Mouse (Mus musculus): ENCODE measurements around the gene Shank1. TPM values are rescaled to one million over a fixed set of nuclear protein-coding genes. Genes with fewer than 3 reads are reported as not detected.
A peak's percentile ranks its signal among the peaks of the same experiment; 100 is the strongest.

Shank1 gene
- polyA plus RNA-seq, 1 experiment, result not detected

GRCm38 (mm10) chr7:44383980-44384715, 74.1 kb downstream of the Shank1 start, which contains the start of gene Syt3:
TSS of gene Syt3 (plus strand) at chr7:44384102.
- Histone ChIP-seq H3K4me3 (ENCODE audit: insufficient read depth, low read length) (peak within 1 kb of the TSS; percentile 49), H3K4me1 (ENCODE audit: control insufficient read depth, insufficient read depth, low read length) (peaks cover 3% of the 10 kb centered on the region; the same call in 1 of the 2 replicates), H3K27ac (ENCODE audit: insufficient read depth, low read depth, low read length) (no peak within 1 kb of the TSS)
- no peak for TF ChIP-seq CTCF (IDR thresholded peaks at IDR 0.05; ENCODE audit: low read depth, low read length)

- Histone ChIP-seq H3K27ac (ENCODE audit: insufficient read depth, low read depth, low read length) (no peak overlapping the region), H3K4me3 (ENCODE audit: insufficient read depth, low read length) (peak overlapping the region; percentile 49), H3K4me1 (ENCODE audit: control insufficient read depth, insufficient read depth, low read length) (no peaks in the 10 kb centered on the region)
- TF ChIP-seq CTCF (IDR thresholded peaks at IDR 0.05; ENCODE audit: low read depth, low read length), result no peak
Measured at GRCm38 (mm10) chr7:44384716-44385059, 74.6 kb downstream of the Shank1 start.

DNA sequence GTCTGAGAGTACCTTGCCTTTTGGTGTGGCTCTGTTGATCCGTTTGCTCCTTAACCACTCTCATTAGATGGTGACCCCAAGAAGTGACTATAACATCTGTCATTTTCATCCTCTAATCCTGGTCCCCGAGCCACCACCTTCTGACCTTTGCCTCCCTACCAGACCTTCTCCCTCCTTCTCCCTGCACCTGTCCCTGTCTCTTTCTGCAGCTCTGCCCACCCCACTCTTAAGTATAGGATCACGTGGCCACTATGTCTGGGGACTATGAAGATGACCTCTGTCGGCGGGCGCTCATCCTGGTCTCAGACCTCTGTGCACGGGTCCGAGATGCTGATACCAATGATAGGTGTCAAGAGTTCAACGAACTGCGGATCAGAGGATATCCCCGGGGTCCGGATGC, 75.7 kb downstream of the Shank1 start, which contains the start of gene 1700008O03Rik:
Gene 1700008O03Rik (minus strand): TSS at position 101 of the 400 bp plus-strand sequence.
- H3K27ac ChIP-seq (ENCODE audit: insufficient read depth, low read depth, low read length), result no peak within 1 kb of the TSS
- peak within 1 kb of the TSS; percentile 49 for H3K4me3 ChIP-seq (ENCODE audit: insufficient read depth, low read length)
- no peaks in the 10 kb centered on the region for H3K4me1 ChIP-seq (ENCODE audit: control insufficient read depth, insufficient read depth, low read length)
- TF ChIP-seq CTCF (IDR thresholded peaks at IDR 0.05; ENCODE audit: low read depth, low read length) (no peak), POLR2A (IDR thresholded peaks at IDR 0.05; ENCODE audit: borderline replicate concordance, low read depth, low read length) (no peak)

DNA sequence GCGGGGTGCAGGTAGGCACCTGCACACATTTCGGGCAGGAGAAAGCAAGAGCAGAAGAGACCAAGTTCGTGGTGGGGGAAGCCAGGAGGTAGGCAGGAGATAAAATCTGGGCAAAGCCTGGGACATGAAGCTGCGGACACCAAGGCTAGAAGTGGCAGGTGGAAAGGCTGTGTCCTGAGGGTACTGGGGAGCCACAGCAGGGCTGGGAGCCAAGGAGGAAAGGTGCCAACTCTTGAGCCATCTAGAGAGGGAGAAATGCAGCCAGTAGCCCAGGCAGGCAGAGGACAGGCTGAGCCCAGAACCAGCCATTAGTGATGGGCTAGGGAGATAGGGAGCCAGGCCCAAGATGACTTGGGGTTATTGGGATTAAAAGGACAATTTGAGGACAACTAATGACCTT, 81.8 kb downstream of the Shank1 start:
- TF ChIP-seq POLR2A (IDR thresholded peaks at IDR 0.05; ENCODE audit: borderline replicate concordance, low read depth, low read length) (no peak), CTCF (IDR thresholded peaks at IDR 0.05; ENCODE audit: low read depth, low read length) (no peak)
- no peak overlapping the region for H3K27ac ChIP-seq (ENCODE audit: insufficient read depth, low read depth, low read length)

DNA sequence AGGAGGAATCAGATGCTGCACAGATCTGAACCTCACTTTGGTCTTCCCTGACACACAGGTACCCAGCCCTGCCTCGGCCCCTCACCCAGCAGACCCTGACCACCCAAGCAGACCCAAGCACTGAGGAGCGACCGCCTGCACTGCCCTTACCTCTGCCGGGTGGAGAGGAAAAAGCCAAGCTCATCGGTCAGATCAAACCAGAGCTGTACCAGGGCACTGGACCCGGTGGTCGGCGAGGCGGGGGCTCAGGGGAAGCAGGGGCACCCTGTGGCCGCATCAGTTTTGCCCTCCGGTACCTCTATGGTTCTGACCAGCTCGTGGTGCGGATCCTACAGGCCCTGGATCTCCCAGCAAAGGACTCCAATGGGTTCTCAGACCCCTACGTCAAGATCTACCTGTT, 82.3 kb downstream of the Shank1 start:
- Histone ChIP-seq H3K4me1 (ENCODE audit: control insufficient read depth, insufficient read depth, low read length) (no peaks in the 10 kb centered on the region), H3K27ac (ENCODE audit: insufficient read depth, low read depth, low read length) (no peak overlapping the region), H3K4me3 (ENCODE audit: insufficient read depth, low read length) (no peak overlapping the region)
- TF ChIP-seq POLR2A (IDR thresholded peaks at IDR 0.05; ENCODE audit: borderline replicate concordance, low read depth, low read length) (no peak), CTCF (IDR thresholded peaks at IDR 0.05; ENCODE audit: low read depth, low read length) (no peak)

More for the DNA sequence above, 81.8 kb downstream of the Shank1 start:
- Histone ChIP-seq H3K4me1 (ENCODE audit: control insufficient read depth, insufficient read depth, low read length) (no peaks in the 10 kb centered on the region), H3K4me3 (ENCODE audit: insufficient read depth, low read length) (no peak overlapping the region)

DNA sequence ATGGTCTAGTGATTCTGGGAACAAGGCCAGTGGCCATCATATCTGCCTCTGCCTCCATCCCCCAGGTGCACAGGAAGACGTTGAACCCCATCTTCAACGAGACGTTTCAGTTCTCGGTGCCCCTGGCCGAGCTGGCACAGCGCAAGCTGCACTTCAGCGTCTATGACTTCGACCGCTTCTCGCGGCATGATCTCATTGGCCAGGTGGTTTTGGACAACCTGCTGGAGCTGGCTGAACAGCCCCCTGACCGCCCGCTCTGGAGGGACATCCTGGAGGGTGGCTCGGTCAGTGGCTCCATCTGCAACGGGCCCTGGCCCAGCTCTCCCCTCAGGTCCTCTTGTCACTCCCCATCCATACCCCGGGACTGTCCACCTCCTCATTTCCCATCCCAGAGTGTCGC, 83.2 kb downstream of the Shank1 start:
- TF ChIP-seq CTCF (IDR thresholded peaks at IDR 0.05; ENCODE audit: low read depth, low read length), result no peak
- TF ChIP-seq POLR2A (IDR thresholded peaks at IDR 0.05; ENCODE audit: borderline replicate concordance, low read depth, low read length), result no peak
- Histone ChIP-seq H3K4me1 (ENCODE audit: control insufficient read depth, insufficient read depth, low read length) (no peaks in the 10 kb centered on the region), H3K27ac (ENCODE audit: insufficient read depth, low read depth, low read length) (no peak overlapping the region), H3K4me3 (ENCODE audit: insufficient read depth, low read length) (no peak overlapping the region)

DNA sequence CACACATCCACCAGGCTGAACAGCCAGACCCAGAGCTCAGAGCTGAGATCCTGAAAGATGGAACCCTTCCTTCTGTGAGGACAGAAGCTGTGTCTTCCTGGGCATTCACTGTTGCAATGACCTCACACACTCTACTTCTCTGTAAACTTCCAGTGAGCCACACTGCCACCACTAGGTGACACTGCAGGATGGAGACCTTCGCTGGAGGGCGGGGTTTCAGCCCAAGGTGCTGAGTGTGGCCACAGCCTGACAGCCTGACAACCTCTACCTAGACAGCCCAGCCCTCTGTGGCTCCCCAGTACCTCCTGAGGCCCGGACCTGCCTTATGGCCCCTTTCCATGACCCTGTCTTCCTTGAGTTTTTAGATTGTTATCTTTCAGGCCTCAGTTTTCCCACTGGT, 88.5 kb downstream of the Shank1 start:
- H3K27ac ChIP-seq (ENCODE audit: insufficient read depth, low read depth, low read length), result no peak overlapping the region
- TF ChIP-seq POLR2A (IDR thresholded peaks at IDR 0.05; ENCODE audit: borderline replicate concordance, low read depth, low read length) (no peak), CTCF (IDR thresholded peaks at IDR 0.05; ENCODE audit: low read depth, low read length) (peak; percentile 53)
- H3K4me1 ChIP-seq (ENCODE audit: control insufficient read depth, insufficient read depth, low read length), result peaks cover 9% of the 10 kb centered on the region
- no peak overlapping the region for H3K4me3 ChIP-seq (ENCODE audit: insufficient read depth, low read length)

GRCm38 (mm10) chr7:44401673-44402072, 91.6 kb downstream of the Shank1 start:
- Histone ChIP-seq H3K27ac (ENCODE audit: insufficient read depth, low read depth, low read length) (no peak overlapping the region), H3K4me3 (ENCODE audit: insufficient read depth, low read length) (no peak overlapping the region), H3K4me1 (ENCODE audit: control insufficient read depth, insufficient read depth, low read length) (peaks cover 11% of the 10 kb centered on the region)
- TF ChIP-seq POLR2A (IDR thresholded peaks at IDR 0.05; ENCODE audit: borderline replicate concordance, low read depth, low read length) (no peak), CTCF (IDR thresholded peaks at IDR 0.05; ENCODE audit: low read depth, low read length) (no peak)

DNA sequence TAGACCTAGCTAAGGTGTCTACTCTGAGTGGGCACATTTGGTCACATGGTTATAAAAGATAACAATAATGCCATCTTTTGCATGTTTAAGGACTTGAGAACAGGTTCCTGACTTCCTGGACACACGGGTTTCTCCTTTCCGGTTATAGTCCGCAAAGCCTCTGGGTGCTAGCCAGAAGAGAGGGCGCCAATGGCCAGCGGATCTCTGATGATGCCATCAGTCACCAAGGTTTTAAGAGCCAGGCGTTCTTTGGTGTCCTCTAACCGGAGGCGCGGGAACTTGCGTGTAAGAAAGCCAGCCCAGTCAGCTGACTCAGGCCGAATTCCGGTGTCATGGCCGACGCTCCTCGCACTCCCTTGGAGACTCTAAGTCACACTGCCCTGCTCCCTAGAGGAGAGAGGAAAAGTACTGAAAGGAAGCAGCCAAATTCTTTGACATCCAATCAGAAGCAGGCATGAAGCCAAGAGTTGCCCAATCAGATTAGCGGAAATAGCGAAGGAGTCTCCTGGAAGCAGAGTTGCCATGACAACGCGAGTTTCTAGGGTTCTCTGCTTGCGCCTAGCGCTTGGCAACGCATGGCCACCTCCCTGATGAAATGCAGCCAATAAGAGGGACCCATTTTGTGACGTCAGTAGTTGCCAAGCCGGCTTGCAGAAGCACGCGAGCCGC, 95.4 kb downstream of the Shank1 start:
- Histone ChIP-seq H3K27ac (ENCODE audit: insufficient read depth, low read depth, low read length) (peak overlapping the region; percentile 13; the same call in 1 of the 2 replicates), H3K4me1 (ENCODE audit: control insufficient read depth, insufficient read depth, low read length) (peaks cover 11% of the 10 kb centered on the region), H3K4me3 (ENCODE audit: insufficient read depth, low read length) (peak overlapping the region; percentile 33)
- TF ChIP-seq CTCF (IDR thresholded peaks at IDR 0.05; ENCODE audit: low read depth, low read length), result no peak
- TF ChIP-seq POLR2A (IDR thresholded peaks at IDR 0.05; ENCODE audit: borderline replicate concordance, low read depth, low read length), result no peak

- peaks cover 10% of the 10 kb centered on the region for H3K4me1 ChIP-seq (ENCODE audit: control insufficient read depth, insufficient read depth, low read length)
- no peak overlapping the region for H3K27ac ChIP-seq (ENCODE audit: insufficient read depth, low read depth, low read length)
- peak overlapping the region; percentile 33 for H3K4me3 ChIP-seq (ENCODE audit: insufficient read depth, low read length)
- TF ChIP-seq CTCF (IDR thresholded peaks at IDR 0.05; ENCODE audit: low read depth, low read length) (no peak), POLR2A (IDR thresholded peaks at IDR 0.05; ENCODE audit: borderline replicate concordance, low read depth, low read length) (no peak)
Measured at GRCm38 (mm10) chr7:44406015-44406355, 95.9 kb downstream of the Shank1 start.

Other genes starting within 250 kb of the Shank1 start
- gene Klk1b21, start 207.9 kb upstream of the Shank1 start, polyA plus RNA-seq (2012; ENCODE audit: insufficient read depth, insufficient read length, missing spikeins), result not detected in 2 replicates
- not detected in 2 replicates for gene Klk1b22, start 197.6 kb upstream of the Shank1 start, polyA plus RNA-seq (2012; ENCODE audit: insufficient read depth, insufficient read length, missing spikeins)
- gene Klk1b16, start 173.5 kb upstream of the Shank1 start, polyA plus RNA-seq (2012; ENCODE audit: insufficient read depth, insufficient read length, missing spikeins), result not detected in 2 replicates
- not detected in 2 replicates for gene Klk1b24, start 122.0 kb upstream of the Shank1 start, polyA plus RNA-seq (2012; ENCODE audit: insufficient read depth, insufficient read length, missing spikeins)
- not detected in 2 replicates for gene Klk1b3, start 112.1 kb upstream of the Shank1 start, polyA plus RNA-seq (2012; ENCODE audit: insufficient read depth, insufficient read length, missing spikeins)
- not detected in 2 replicates for gene Klk1b4, start 102.8 kb upstream of the Shank1 start, polyA plus RNA-seq (2012; ENCODE audit: insufficient read depth, insufficient read length, missing spikeins)
- gene Klk1b5, start 94.3 kb upstream of the Shank1 start, polyA plus RNA-seq (2012; ENCODE audit: insufficient read depth, insufficient read length, missing spikeins), result not detected in 2 replicates
- not detected in 2 replicates for gene Klk1, start 84.9 kb upstream of the Shank1 start, polyA plus RNA-seq (2012; ENCODE audit: insufficient read depth, insufficient read length, missing spikeins)
- not detected in 2 replicates for gene Gm36864, start 74.1 kb upstream of the Shank1 start, polyA plus RNA-seq (2012; ENCODE audit: insufficient read depth, insufficient read length, missing spikeins)
- gene 1700028J19Rik, start 63.6 kb upstream of the Shank1 start, polyA plus RNA-seq (2012; ENCODE audit: insufficient read depth, insufficient read length, missing spikeins), result 1.0 and 1.6 TPM in 2 replicates
- gene 2410002F23Rik, start 63.5 kb upstream of the Shank1 start, polyA plus RNA-seq (2012; ENCODE audit: insufficient read depth, insufficient read length, missing spikeins), result 18.4 and 21.7 TPM in 2 replicates
- gene Acp4, start 52.9 kb upstream of the Shank1 start, polyA plus RNA-seq (2012; ENCODE audit: insufficient read depth, insufficient read length, missing spikeins), result not detected in 2 replicates
- gene Gm15517, start 48.8 kb upstream of the Shank1 start, polyA plus RNA-seq (2012; ENCODE audit: insufficient read depth, insufficient read length, missing spikeins), result not detected in 2 replicates
- gene Clec11a, start 3.4 kb upstream of the Shank1 start, polyA plus RNA-seq (2012; ENCODE audit: insufficient read depth, insufficient read length, missing spikeins), result 0.19 TPM in 1 of 2 replicates, not detected in the other
- 0.62 and 0.89 TPM in 2 replicates for gene Syt3, start 73.8 kb downstream of the Shank1 start, polyA plus RNA-seq (2012; ENCODE audit: insufficient read depth, insufficient read length, missing spikeins)
- gene 1700008O03Rik, start 75.6 kb downstream of the Shank1 start, polyA plus RNA-seq (2012; ENCODE audit: insufficient read depth, insufficient read length, missing spikeins), result 1.2 TPM in 1 of 2 replicates, not detected in the other
- gene Lrrc4b, start 118.8 kb downstream of the Shank1 start, polyA plus RNA-seq (2012; ENCODE audit: insufficient read depth, insufficient read length, missing spikeins), result not detected in 2 replicates
- not detected in 2 replicates for gene Aspdh, start 155.1 kb downstream of the Shank1 start, polyA plus RNA-seq (2012; ENCODE audit: insufficient read depth, insufficient read length, missing spikeins)
- 46.7 and 51.3 TPM in 2 replicates for gene Josd2, start 157.7 kb downstream of the Shank1 start, polyA plus RNA-seq (2012; ENCODE audit: insufficient read depth, insufficient read length, missing spikeins)
- 82.1 and 89.3 TPM in 2 replicates for gene Emc10, start 186.3 kb downstream of the Shank1 start, polyA plus RNA-seq (2012; ENCODE audit: insufficient read depth, insufficient read length, missing spikeins)
- 2.1 and 2.9 TPM in 2 replicates for gene Fam71e1, start 186.3 kb downstream of the Shank1 start, polyA plus RNA-seq (2012; ENCODE audit: insufficient read depth, insufficient read length, missing spikeins)
- gene Mybpc2, start 214.4 kb downstream of the Shank1 start, polyA plus RNA-seq (2012; ENCODE audit: insufficient read depth, insufficient read length, missing spikeins), result not detected in 2 replicates
- 0.32 and 0.43 TPM in 2 replicates for gene Spib, start 221.8 kb downstream of the Shank1 start, polyA plus RNA-seq (2012; ENCODE audit: insufficient read depth, insufficient read length, missing spikeins)
- gene Pold1, start 238.6 kb downstream of the Shank1 start, polyA plus RNA-seq (2012; ENCODE audit: insufficient read depth, insufficient read length, missing spikeins), result 18.7 and 25.8 TPM in 2 replicates
- gene Nr1h2, start 243.7 kb downstream of the Shank1 start, polyA plus RNA-seq (2012; ENCODE audit: insufficient read depth, insufficient read length, missing spikeins), result 98.8 and 104 TPM in 2 replicates

All from bone marrow macrophage, adult 2 months (primary cell).